Mouse (Mus musculus): ENCODE results near the gene Taf6l. TPM values are rescaled to one million over a fixed set of nuclear protein-coding genes. Genes with fewer than 3 reads are reported as not detected.

The Taf6l gene
- total RNA-seq, 2 experiments from 2014 or later, result 13.8 to 14.1 TPM

- peak; percentile 74 to 76 for DNase-seq (ENCODE audit: extremely low spot score in 1 of 2, low spot score in 1 of 2)
Measured at GRCm38 (mm10) chr19:8798264-8798946, 12.2 kb upstream of the Taf6l start, which contains the start of gene Polr2g. Gene Polr2g (minus strand): TSS chr19:8798577.

- DNase-seq (ENCODE audit: extremely low spot score in 1 of 2, low spot score in 1 of 2), result no peak
Measured at GRCm38 (mm10) chr19:8790171-8790570, 4.0 kb upstream of the Taf6l start.

- no peak for DNase-seq (ENCODE audit: extremely low spot score in 1 of 2, low spot score in 1 of 2)
Measured at GRCm38 (mm10) chr19:8789171-8789570, 3.0 kb upstream of the Taf6l start.

- no peak for DNase-seq (ENCODE audit: extremely low spot score in 1 of 2, low spot score in 1 of 2)
Measured at GRCm38 (mm10) chr19:8788521-8788920, 2.3 kb upstream of the Taf6l start.

- no peak for DNase-seq (ENCODE audit: extremely low spot score in 1 of 2, low spot score in 1 of 2)
Measured at GRCm38 (mm10) chr19:8774951-8775421, 11.2 kb downstream of the Taf6l start.

- DNase-seq (ENCODE audit: extremely low spot score in 1 of 2, low spot score in 1 of 2), result peak; percentile 96 to 99
Measured at GRCm38 (mm10) chr19:8774086-8774835, 12.0 kb downstream of the Taf6l start, which contains the start of gene Tmem179b. Gene Tmem179b (minus strand): TSS chr19:8774467.

GRCm38 (mm10) chr19:8773409-8773808, 12.8 kb downstream of the Taf6l start:
- no peak for DNase-seq (ENCODE audit: extremely low spot score in 1 of 2, low spot score in 1 of 2)

- no peak for DNase-seq (ENCODE audit: extremely low spot score in 1 of 2, low spot score in 1 of 2)
Measured at GRCm38 (mm10) chr19:8772996-8773395, 13.2 kb downstream of the Taf6l start.

- peak; percentile 80 to 81 for DNase-seq (ENCODE audit: extremely low spot score in 1 of 2, low spot score in 1 of 2)
Measured at GRCm38 (mm10) chr19:8770567-8771270, 15.5 kb downstream of the Taf6l start, which contains the start of gene Tmem223. Gene Tmem223 (plus strand): TSS chr19:8770996.

- DNase-seq (ENCODE audit: extremely low spot score in 1 of 2, low spot score in 1 of 2), result no peak
Measured at GRCm38 (mm10) chr19:8765562-8765961, 20.7 kb downstream of the Taf6l start.

- no peak for DNase-seq (ENCODE audit: extremely low spot score in 1 of 2, low spot score in 1 of 2)
Measured at GRCm38 (mm10) chr19:8763276-8763675, 22.9 kb downstream of the Taf6l start.

GRCm38 (mm10) chr19:8760757-8761156, 25.5 kb downstream of the Taf6l start:
- DNase-seq (ENCODE audit: extremely low spot score in 1 of 2, low spot score in 1 of 2), result no peak

- DNase-seq (ENCODE audit: extremely low spot score in 1 of 2, low spot score in 1 of 2), result no peak
Measured at GRCm38 (mm10) chr19:8758899-8759298, 27.3 kb downstream of the Taf6l start.

GRCm38 (mm10) chr19:8757471-8757998, 28.7 kb downstream of the Taf6l start:
- DNase-seq (ENCODE audit: extremely low spot score in 1 of 2, low spot score in 1 of 2), result no peak

GRCm38 (mm10) chr19:8756635-8757387, 29.4 kb downstream of the Taf6l start, which contains the start of gene Nxf1:
Gene Nxf1 (plus strand): TSS chr19:8757073.
- peak; percentile 83 to 88 for DNase-seq (ENCODE audit: extremely low spot score in 1 of 2, low spot score in 1 of 2)

- no peak for DNase-seq (ENCODE audit: extremely low spot score in 1 of 2, low spot score in 1 of 2)
Measured at GRCm38 (mm10) chr19:8755652-8756051, 30.6 kb downstream of the Taf6l start.

- DNase-seq (ENCODE audit: extremely low spot score in 1 of 2, low spot score in 1 of 2), result no peak
Measured at GRCm38 (mm10) chr19:8747368-8747767, 38.8 kb downstream of the Taf6l start.

- DNase-seq (ENCODE audit: extremely low spot score in 1 of 2, low spot score in 1 of 2), result no peak
Measured at GRCm38 (mm10) chr19:8745382-8745781, 40.8 kb downstream of the Taf6l start.

GRCm38 (mm10) chr19:8742176-8742575, 44.0 kb downstream of the Taf6l start:
- DNase-seq (ENCODE audit: extremely low spot score in 1 of 2, low spot score in 1 of 2), result no peak
